Mouse (Mus musculus): Measurements from ENCODE around the gene Ifi205. TPM values are rescaled to one million over a fixed set of nuclear protein-coding genes. Genes with fewer than 3 reads are reported as not detected.

The Ifi205 gene
- polyA plus RNA-seq, 1 experiment from 2014 or later: not detected

Other genes with a start within 250 kb of the Ifi205 start
- gene Ifi211, start 118.8 kb downstream of the Ifi205 start, polyA plus RNA-seq (2016; fragmentation: Nextera tagmentation; extraction: Ambion mirVana): 0.45 and 0.52 TPM in 2 replicates
- gene Mndal, start 89.3 kb downstream of the Ifi205 start, polyA plus RNA-seq (2016; fragmentation: Nextera tagmentation; extraction: Ambion mirVana): 0.67 and 0.74 TPM in 2 replicates
- 0.20 and 0.40 TPM in 2 replicates for gene Ifi203, start 89.1 kb downstream of the Ifi205 start, polyA plus RNA-seq (2016; fragmentation: Nextera tagmentation; extraction: Ambion mirVana)
- gene Ifi202b, start 49.1 kb downstream of the Ifi205 start, polyA plus RNA-seq (2016; fragmentation: Nextera tagmentation; extraction: Ambion mirVana): 0.09 and 0.43 TPM in 2 replicates
- gene Olfr433, start 8.9 kb upstream of the Ifi205 start, polyA plus RNA-seq (2016; fragmentation: Nextera tagmentation; extraction: Ambion mirVana): 0.06 and 0.09 TPM in 2 replicates
- not detected in 2 replicates for gene Olfr432, start 17.4 kb upstream of the Ifi205 start, polyA plus RNA-seq (2016; fragmentation: Nextera tagmentation; extraction: Ambion mirVana)
- gene Olfr430, start 34.8 kb upstream of the Ifi205 start, polyA plus RNA-seq (2016; fragmentation: Nextera tagmentation; extraction: Ambion mirVana): 0.09 TPM in 1 of 2 replicates, not detected in the other
- not detected in 2 replicates for gene Olfr429, start 52.5 kb upstream of the Ifi205 start, polyA plus RNA-seq (2016; fragmentation: Nextera tagmentation; extraction: Ambion mirVana)
- gene Olfr427, start 65.1 kb upstream of the Ifi205 start, polyA plus RNA-seq (2016; fragmentation: Nextera tagmentation; extraction: Ambion mirVana): not detected in 2 replicates
- gene Olfr231, start 89.4 kb upstream of the Ifi205 start, polyA plus RNA-seq (2016; fragmentation: Nextera tagmentation; extraction: Ambion mirVana): 0.22 and 0.79 TPM in 2 replicates
- gene Olfr424, start 99.7 kb upstream of the Ifi205 start, polyA plus RNA-seq (2016; fragmentation: Nextera tagmentation; extraction: Ambion mirVana): not detected in 2 replicates
- gene Olfr420, start 123.8 kb upstream of the Ifi205 start, polyA plus RNA-seq (2016; fragmentation: Nextera tagmentation; extraction: Ambion mirVana): 0.08 TPM in 1 of 2 replicates, not detected in the other
- 0.93 and 1.3 TPM in 2 replicates for gene Spta1, start 141.0 kb upstream of the Ifi205 start, polyA plus RNA-seq (2016; fragmentation: Nextera tagmentation; extraction: Ambion mirVana)
- gene Olfr419, start 220.3 kb upstream of the Ifi205 start, polyA plus RNA-seq (2016; fragmentation: Nextera tagmentation; extraction: Ambion mirVana): not detected in 2 replicates